8 mouse cellular contexts compared by ENCODE assay signal in the genomic region with DNA sequence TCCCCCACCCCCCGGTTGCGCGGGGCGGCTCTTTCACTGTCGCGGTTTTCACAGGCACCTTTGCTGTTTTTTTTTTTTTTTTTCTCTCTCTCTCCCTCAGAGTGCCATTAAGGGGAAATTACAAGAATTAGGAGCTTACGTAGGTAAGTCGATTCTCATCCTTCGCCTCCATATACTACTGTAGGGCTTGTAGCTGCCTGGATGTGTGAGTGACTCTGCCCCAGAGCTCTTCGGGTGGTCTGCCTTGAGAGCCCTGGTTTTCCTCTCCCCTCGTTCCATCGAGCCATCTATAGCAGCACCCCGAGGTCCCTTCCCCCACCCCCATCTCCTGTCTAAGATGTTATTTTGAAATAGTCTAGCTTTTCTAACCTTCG. TPM values are rescaled to one million over a fixed set of nuclear protein-coding genes. Genes with fewer than 3 reads are reported as not detected.
A peak's percentile ranks its signal among the peaks of the same experiment; 100 is the strongest.
DNase-seq lines count a peak whose midpoint lies in the region; ATAC-seq and TF ChIP-seq lines count a peak whose summit lies in the region.

No protein-coding gene starts in this region.

- no peaks in the 10 kb centered on the region for H3K9me3 ChIP-seq in heart, postnatal 0 days (replicated peaks; ENCODE audit: control insufficient read depth, low read length)
- H3K9me3 ChIP-seq in lung, postnatal 0 days (ENCODE audit: low read length): no peaks in the 10 kb centered on the region

- intact Hi-C loops in left cerebral cortex, postnatal 36 days (cut with DNase I): loop anchor here (5.0 kb wide), 1 partner anchor 70 kb away; no protein-coding TSS in a partner anchor

- under 1% methylated on average over 10 of the region's 14 CpGs for WGBS in heart, postnatal 0 days
- WGBS in lung, postnatal 0 days: 1% methylated on average over 12 of the region's 14 CpGs

- no peak for TF ChIP-seq CTCF in heart, postnatal 0 days (IDR thresholded peaks at IDR 0.05; ENCODE audit: low read depth)
- no peak for TF ChIP-seq CTCF in lung, postnatal 0 days (IDR thresholded peaks at IDR 0.05)

- H3K9ac ChIP-seq in heart, postnatal 0 days (replicated peaks; ENCODE audit: low read depth, low read length): peak overlapping the region; percentile 91
- peak overlapping the region; percentile 76 for H3K9ac ChIP-seq in lung, postnatal 0 days (replicated peaks; ENCODE audit: low read depth)

- no peaks in the 10 kb centered on the region; the same call in 1 of the 2 replicates for H3K36me3 ChIP-seq in heart, postnatal 0 days (replicated peaks; ENCODE audit: control insufficient read depth, insufficient read depth, low read length)
- H3K36me3 ChIP-seq in lung, postnatal 0 days (ENCODE audit: insufficient read depth, low read length): no peaks in the 10 kb centered on the region

- H3K4me1 ChIP-seq in heart, postnatal 0 days (ENCODE audit: control insufficient read depth, insufficient read depth): peaks cover 14% of the 10 kb centered on the region
- H3K4me1 ChIP-seq in lung, postnatal 0 days (ENCODE audit: insufficient read depth, low read depth, low read length): no peaks in the 10 kb centered on the region

- no peak for TF ChIP-seq EP300 in heart, postnatal 0 days (IDR thresholded peaks at IDR 0.05; ENCODE audit: low read depth)
- TF ChIP-seq EP300 in lung, postnatal 0 days (IDR thresholded peaks at IDR 0.05): no peak

- H3K4me3 ChIP-seq in heart, postnatal 0 days (ENCODE audit: low read depth, low read length): peak overlapping the region; percentile 92
- peak overlapping the region; percentile 96 for H3K4me3 ChIP-seq in lung, postnatal 0 days (ENCODE audit: low read depth, low read length)

- H3K27ac ChIP-seq in heart, postnatal 0 days (ENCODE audit: low read depth): peak overlapping the region; percentile 93
- peak overlapping the region; percentile 88 for H3K27ac ChIP-seq in lung, postnatal 0 days (ENCODE audit: low read length)

- ATAC-seq in heart, postnatal 0 days (ENCODE audit: insufficient read depth, low read depth): peak; percentile 7; the same call in 1 of the 2 replicates
- no peak for ATAC-seq in lung, postnatal 0 days

- H3K27me3 ChIP-seq in heart, postnatal 0 days (ENCODE audit: control insufficient read depth, insufficient read depth, low read length): no peaks in the 10 kb centered on the region
- H3K27me3 ChIP-seq in lung, postnatal 0 days (replicated peaks; ENCODE audit: insufficient read depth, low read length): no peaks in the 10 kb centered on the region

- peak overlapping the region; percentile 79 for H3K4me2 ChIP-seq in heart, postnatal 0 days (ENCODE audit: low read depth, low read length)
- peak overlapping the region; percentile 72 for H3K4me2 ChIP-seq in lung, postnatal 0 days (replicated peaks; ENCODE audit: low read depth, low read length)

- peak; percentile 32 for DNase-seq in adrenal gland, postnatal 10 days
- DNase-seq in adrenal gland, adult 8-10 months: no peak
- peak; percentile 39 for DNase-seq in retina, embryonic 14.5 days (ENCODE audit: low spot score)
- DNase-seq in retina, postnatal 1 day: no peak
- DNase-seq in heart, postnatal 0 days (ENCODE audit: low spot score): no peak
- peak; percentile 23 for DNase-seq in lung, postnatal 0 days (ENCODE audit: low spot score)
- peak; percentile 52 for DNase-seq in thymus, postnatal 14 days
- DNase-seq in left cerebral cortex, postnatal 36 days (ENCODE audit: low spot score in 2 of 2): no peak

RNA-seq across cellular contexts. Expression of gene Zc3h14, which starts 0.6 kb away (rescaled TPM):
- 10 to 100 TPM; 74.9 to 84.4 TPM for total RNA-seq in adrenal gland, postnatal 10 days (2021)
- total RNA-seq in adrenal gland, adult 8-10 months (2022): 100 to 1,000 TPM in 2 of 4 experiments, 10 to 100 TPM in 2; 76.0 to 104 (median 90.1) TPM
- total RNA-seq in heart, postnatal 0 days (2014; rRNA removed; ENCODE audit: low replicate concordance): 73.1 TPM in 2 replicates
- polyA plus RNA-seq in heart, postnatal 0 days (2015; fragmentation: Nextera tagmentation; extraction: Ambion mirVana): 64.4 and 64.6 TPM in 2 replicates
- 61.7 and 64.5 TPM in 2 replicates for polyA plus RNA-seq in lung, postnatal 0 days (2015; fragmentation: Nextera tagmentation; extraction: Ambion mirVana)
- total RNA-seq in left cerebral cortex, postnatal 36 days (2021): 100 to 1,000 TPM in 1 of 2 experiments, 10 to 100 TPM in 1; 89.0 to 100 TPM

RNA-seq across cellular contexts. Expression of gene Ptpn21, which starts 10.2 kb away (rescaled TPM):
- total RNA-seq in adrenal gland, postnatal 10 days (2021): 10 to 100 TPM; 17.5 to 22.7 TPM
- 10 to 100 TPM; 18.8 to 37.6 (median 27.7) TPM for total RNA-seq in adrenal gland, adult 8-10 months (2022)
- total RNA-seq in heart, postnatal 0 days (2014; rRNA removed; ENCODE audit: low replicate concordance): 8.7 and 16.0 TPM in 2 replicates
- 5.4 and 6.0 TPM in 2 replicates for polyA plus RNA-seq in heart, postnatal 0 days (2015; fragmentation: Nextera tagmentation; extraction: Ambion mirVana)
- polyA plus RNA-seq in lung, postnatal 0 days (2015; fragmentation: Nextera tagmentation; extraction: Ambion mirVana): 10.0 and 10.3 TPM in 2 replicates
- 10 to 100 TPM; 10.2 to 11.6 TPM for total RNA-seq in left cerebral cortex, postnatal 36 days (2021)

Comparison
In these comparisons a context has a peak if more than half of its experiments do, and no peak if none do; other contexts are left out.
1. DNase-seq: peak in adrenal gland, postnatal 10 days (single experiment), retina, embryonic 14.5 days (single experiment), lung, postnatal 0 days (single experiment) and thymus, postnatal 14 days (single experiment); none in adrenal gland, adult 8-10 months (single experiment), retina, postnatal 1 day (single experiment), heart, postnatal 0 days (single experiment) and left cerebral cortex, postnatal 36 days (0 of 2).